Mouse (Mus musculus) CH12.LX (cell line): ENCODE data around the gene Gm20388. TPM values are rescaled to one million over a fixed set of nuclear protein-coding genes. Genes with fewer than 3 reads are reported as not detected.

ENCODE experiments used
- DNase-seq: peaks from one replicate; pipeline ENCODE4 v3.0.0-alpha.2; 2013; ENCODE audit errors: extremely low read depth
- H3K27ac ChIP-seq: 2 replicates; pipeline ENCODE4 v1.5.1; 2012; ENCODE audit warnings: low read depth, mild to moderate bottlenecking, control low read depth, moderate library complexity; ENCODE audit not compliant: insufficient read depth
- H3K27me3 ChIP-seq: replicated peaks from 2 replicates; pipeline ENCODE3; 2012; ENCODE audit warnings: inconsistent platforms
- H3K36me3 ChIP-seq, 2 experiments: replicated peaks in 1 of 2; 2 replicates each; pipeline versions ENCODE3 to v1.6.1; 2012; ENCODE audit warnings: inconsistent platforms in 1 of 2, low read length in 1 of 2, mild to moderate bottlenecking in 1 of 2, mixed read lengths in 1 of 2, moderate library complexity in 1 of 2; ENCODE audit not compliant: control insufficient read depth in 1 of 2, insufficient read depth in 1 of 2
- H3K4me1 ChIP-seq, 2 experiments: 2 replicates each; pipeline ENCODE4 v1.6.1; 2012; ENCODE audit warnings: inconsistent platforms in 1 of 2, moderate library complexity in 1 of 2; ENCODE audit not compliant: insufficient read depth in 2 of 2, control insufficient read depth in 1 of 2
- H3K4me2 ChIP-seq: 2 replicates; pipeline ENCODE4 v1.6.1; 2012; ENCODE audit warnings: low read depth, mild to moderate bottlenecking, control low read depth; ENCODE audit not compliant: poor library complexity, insufficient read depth, severe bottlenecking
- H3K4me3 ChIP-seq, 3 experiments: fragments of 150-350 bp in 1 of 3; sonication (generic) in 1 of 3; replicated peaks in 1 of 3; 2 replicates each; pipeline versions ENCODE3 to v1.5.1; 2011 to 2012; ENCODE audit warnings: low read depth in 2 of 3, low read length in 2 of 3, mild to moderate bottlenecking in 2 of 3, moderate library complexity in 2 of 3, control low read depth in 1 of 3, improper control_type of control experiment in 1 of 3, inconsistent platforms in 1 of 3, mixed read lengths in 1 of 3; ENCODE audit not compliant: poor library complexity in 1 of 3
- H3K79me2 ChIP-seq: replicated peaks from 2 replicates; pipeline ENCODE4 v1.6.1; 2012; ENCODE audit warnings: mild to moderate bottlenecking, moderate library complexity; ENCODE audit not compliant: control insufficient read depth, poor library complexity, insufficient read depth, severe bottlenecking; ENCODE audit errors: extremely low read depth
- H3K9ac ChIP-seq: 2 replicates; pipeline ENCODE4 v1.6.1; 2012; ENCODE audit warnings: low read depth, mild to moderate bottlenecking, control low read depth, moderate library complexity; ENCODE audit not compliant: insufficient read depth
- H3K9me3 ChIP-seq: replicated peaks from 2 replicates; pipeline ENCODE3; 2012; ENCODE audit warnings: low read length, inconsistent platforms, mixed read lengths
- BHLHE40 ChIP-seq: IDR thresholded peaks from 2 replicates; pipeline ENCODE4 v1.6.1; 2011; ENCODE audit warnings: mild to moderate bottlenecking, low read depth, low read length, improper control_type of control experiment
- E2F4 ChIP-seq: IDR thresholded peaks from 2 replicates; pipeline ENCODE4 v1.6.1; 2011; ENCODE audit warnings: low read depth, low read length, improper control_type of control experiment; ENCODE audit not compliant: insufficient replicate concordance
- ELF1 ChIP-seq: IDR thresholded peaks from 2 replicates; pipeline ENCODE4 v1.6.1; 2014; ENCODE audit warnings: low read depth, mild to moderate bottlenecking, inconsistent platforms, low read length, improper control_type of control experiment
- EP300 ChIP-seq: IDR thresholded peaks from 2 replicates; pipeline ENCODE4 v1.6.1; 2011; ENCODE audit warnings: low read length, improper control_type of control experiment
- ETS1 ChIP-seq: conservative IDR thresholded peaks from 2 replicates; pipeline ENCODE4 v1.6.1; 2012; ENCODE audit warnings: low read depth, mild to moderate bottlenecking, inconsistent platforms, low read length, improper control_type of control experiment, moderate library complexity
- GABPA ChIP-seq: IDR thresholded peaks from 2 replicates; pipeline ENCODE4 v1.6.1; 2012; ENCODE audit warnings: low read depth, low read length, improper control_type of control experiment, inconsistent platforms; ENCODE audit not compliant: insufficient replicate concordance
- HCFC1 ChIP-seq: IDR thresholded peaks from 2 replicates; pipeline ENCODE4 v1.6.1; 2012; ENCODE audit warnings: low read depth, mild to moderate bottlenecking, inconsistent platforms, low read length, improper control_type of control experiment
- IRF4 ChIP-seq: IDR thresholded peaks from 2 replicates; pipeline ENCODE4 v1.6.1; 2014; ENCODE audit warnings: low read depth, mild to moderate bottlenecking, inconsistent platforms, low read length, improper control_type of control experiment
- JUN ChIP-seq: IDR thresholded peaks from 2 replicates; pipeline ENCODE4 v1.6.1; 2011; ENCODE audit warnings: low read depth, mild to moderate bottlenecking, low read length, improper control_type of control experiment, moderate library complexity; ENCODE audit not compliant: insufficient read depth
- JUND ChIP-seq: conservative IDR thresholded peaks from 2 replicates; pipeline ENCODE4 v1.6.1; 2011; ENCODE audit warnings: low read depth, low read length, improper control_type of control experiment
- MAFK ChIP-seq: IDR thresholded peaks from 2 replicates; pipeline ENCODE4 v1.6.1; 2011; ENCODE audit warnings: low read length, improper control_type of control experiment; ENCODE audit not compliant: insufficient replicate concordance
- MAZ ChIP-seq: IDR thresholded peaks from 2 replicates; pipeline ENCODE4 v1.6.1; 2012; ENCODE audit warnings: low read depth, mild to moderate bottlenecking, inconsistent platforms, low read length, improper control_type of control experiment, moderate library complexity
- NELFE ChIP-seq: IDR thresholded peaks from 2 replicates; pipeline ENCODE4 v1.6.1; 2011; ENCODE audit warnings: low read depth, low read length, improper control_type of control experiment
- PAX5 ChIP-seq: IDR thresholded peaks from 2 replicates; pipeline ENCODE4 v1.6.1; 2012; ENCODE audit warnings: low read length, inconsistent platforms, mixed read lengths
- POLR2AphosphoS2 ChIP-seq: IDR thresholded peaks from 2 replicates; pipeline ENCODE4 v1.6.1; 2011; ENCODE audit warnings: low read depth, low read length, improper control_type of control experiment
- RAD21 ChIP-seq: IDR thresholded peaks from 2 replicates; pipeline ENCODE4 v1.6.1; 2011; ENCODE audit warnings: low read depth, mild to moderate bottlenecking, low read length, improper control_type of control experiment, moderate library complexity
- RCOR1 ChIP-seq: conservative IDR thresholded peaks from 2 replicates; pipeline ENCODE4 v1.6.1; 2012; ENCODE audit warnings: low read depth, mild to moderate bottlenecking, inconsistent platforms, low read length, improper control_type of control experiment
- SIN3A ChIP-seq: IDR thresholded peaks from 2 replicates; pipeline ENCODE4 v1.6.1; 2012; ENCODE audit warnings: low read length, improper control_type of control experiment, inconsistent platforms
- SMC3 ChIP-seq: IDR thresholded peaks from 2 replicates; pipeline ENCODE4 v1.6.1; 2011; ENCODE audit warnings: low read depth, low read length, improper control_type of control experiment
- TBP ChIP-seq: conservative IDR thresholded peaks from 2 replicates; pipeline ENCODE4 v1.6.1; 2011; ENCODE audit warnings: low read depth, low read length, improper control_type of control experiment
- TCF12 ChIP-seq: IDR thresholded peaks from 2 replicates; pipeline ENCODE4 v1.6.1; 2014; ENCODE audit warnings: low read depth, mild to moderate bottlenecking, inconsistent platforms, low read length, improper control_type of control experiment
- UBTF ChIP-seq: IDR thresholded peaks from 2 replicates; pipeline ENCODE4 v1.6.1; 2012; ENCODE audit warnings: low read depth, mild to moderate bottlenecking, inconsistent platforms, low read length, improper control_type of control experiment, moderate library complexity
- ZC3H11A ChIP-seq: IDR thresholded peaks from 2 replicates; pipeline ENCODE4 v1.6.1; 2012; ENCODE audit warnings: low read depth, mild to moderate bottlenecking, inconsistent platforms, low read length, improper control_type of control experiment
- ZNF384 ChIP-seq: IDR thresholded peaks from 2 replicates; pipeline ENCODE4 v1.6.1; 2012; ENCODE audit warnings: low read depth, low read length, improper control_type of control experiment, inconsistent platforms
- dilution Hi-C: fragments of 300-500 bp; cut with MboI; formaldehyde crosslinking; loops from 2 replicates; pipeline ENCODE4 v1.14.3; 2020; ENCODE audit warnings: low sequenced_read_pairs; ENCODE audit not compliant: extremely low pct_unique_long_range_greater_than_20kb, extremely low pct_ligation_motif_present
- in situ Hi-C: fragments of 300-500 bp; cut with MboI; formaldehyde crosslinking; loops from 3 replicates; pipeline ENCODE4 v1.14.3; 2019; ENCODE audit warnings: low sequenced_read_pairs, low pct_ligation_motif_present, low pct_unique_long_range_greater_than_20kb, mixed read lengths
- polyA plus RNA-seq: library from polyadenylated mRNA; unstranded; fragments of >175 nt; gene quantifications from 2 replicates; pipeline ENCODE4 v1.2.1, GENCODE M21; 2012; ENCODE audit warnings: low read depth; ENCODE audit not compliant: insufficient read length
- total RNA-seq, 2 experiments: library from RNA; depleted of rRNA; stranded (reverse); fragments of 300-350 nt in 1 of 2; fragments of >200 nt in 1 of 2; gene quantifications; 2 replicates each; pipeline ENCODE4 v1.2.3; 2012 to 2014

Gene Gm20388
- total and polyA plus RNA-seq, 3 experiments: 14.8 to 26.3 (median 22.2) TPM

DNA sequence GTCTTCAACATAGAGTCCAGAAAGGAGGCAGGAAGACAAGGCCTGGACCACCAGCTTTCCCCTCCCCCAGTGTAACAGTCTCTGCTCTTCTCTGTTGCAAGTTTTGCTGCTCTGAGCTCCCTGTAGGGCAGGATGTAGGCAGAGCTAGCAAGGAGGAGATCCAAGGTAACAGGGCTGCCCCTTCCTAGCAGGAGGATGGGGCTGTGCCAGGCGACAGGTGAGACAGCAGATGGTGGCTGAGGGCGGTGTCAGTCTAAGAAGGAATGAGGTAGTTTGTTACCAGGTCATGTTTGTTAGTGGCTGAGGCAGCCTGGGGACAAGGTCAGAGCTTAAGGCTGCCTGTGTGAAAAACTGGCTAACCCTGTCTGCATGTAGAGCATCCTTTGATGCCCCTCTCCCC, 1789.3 kb downstream of the Gm20388 start:
- in situ Hi-C loops: loop anchor here (5.0 kb wide), 1 partner anchor 52 kb away; no protein-coding TSS in a partner anchor
- Histone ChIP-seq H3K27ac (no peak overlapping the region), H3K36me3 (no peaks in the 10 kb centered on the region), H3K27me3 (peaks cover 71% of the 10 kb centered on the region), H3K4me2 (no peak overlapping the region), H3K4me1 (peaks cover 8 to 14% of the 10 kb centered on the region in 2 experiments), H3K9ac (no peak overlapping the region), H3K79me2 (no peaks in the 10 kb centered on the region), H3K9me3 (peaks cover 11% of the 10 kb centered on the region), H3K4me3 (no peak overlapping the region)
- TF ChIP-seq TBP: no peak
- no peak for TF ChIP-seq JUND
- no peak for TF ChIP-seq MAFK
- no peak for TF ChIP-seq NELFE
- no peak for TF ChIP-seq ETS1
- TF ChIP-seq ELF1: no peak
- TF ChIP-seq BHLHE40: no peak
- no peak for TF ChIP-seq SMC3
- no peak for TF ChIP-seq EP300
- TF ChIP-seq TCF12: no peak
- no peak for TF ChIP-seq POLR2AphosphoS2
- dilution Hi-C loops: no loop called here
- no peak for DNase-seq

DNA sequence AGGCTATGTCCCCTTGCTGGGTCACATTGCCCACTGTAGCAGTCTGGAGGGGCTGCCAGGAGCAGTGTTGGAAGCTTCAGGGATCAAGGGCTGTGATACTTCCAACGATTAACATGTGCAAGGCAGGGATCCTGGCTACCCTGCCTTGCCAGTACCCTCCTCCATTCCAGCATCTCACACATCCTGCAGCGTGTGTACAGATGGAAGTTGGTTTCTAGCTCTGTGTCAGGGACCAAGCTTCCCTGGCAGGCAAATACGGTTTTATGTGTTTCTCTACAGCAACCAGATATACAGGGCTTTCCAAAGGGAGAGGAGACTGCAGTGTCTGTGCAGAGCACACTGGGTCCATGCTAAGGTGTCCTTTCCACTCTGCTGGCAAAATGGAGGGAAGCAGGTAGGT, 1794.5 kb downstream of the Gm20388 start:
- Histone ChIP-seq H3K27me3 (peaks cover 86% of the 10 kb centered on the region), H3K27ac (no peak overlapping the region), H3K9me3 (peaks cover 3% of the 10 kb centered on the region), H3K36me3 (no peaks in the 10 kb centered on the region), H3K9ac (no peak overlapping the region), H3K4me2 (no peak overlapping the region), H3K79me2 (no peaks in the 10 kb centered on the region), H3K4me1 (no peaks in the 10 kb centered on the region), H3K4me3 (no peak overlapping the region)
- DNase-seq: no peak
- TF ChIP-seq HCFC1: no peak
- no peak for TF ChIP-seq ZNF384
- TF ChIP-seq JUN: no peak
- no peak for TF ChIP-seq SIN3A
- no peak for TF ChIP-seq TBP
- dilution Hi-C loops (no loop called here), in situ Hi-C loops (no loop called here)

DNA sequence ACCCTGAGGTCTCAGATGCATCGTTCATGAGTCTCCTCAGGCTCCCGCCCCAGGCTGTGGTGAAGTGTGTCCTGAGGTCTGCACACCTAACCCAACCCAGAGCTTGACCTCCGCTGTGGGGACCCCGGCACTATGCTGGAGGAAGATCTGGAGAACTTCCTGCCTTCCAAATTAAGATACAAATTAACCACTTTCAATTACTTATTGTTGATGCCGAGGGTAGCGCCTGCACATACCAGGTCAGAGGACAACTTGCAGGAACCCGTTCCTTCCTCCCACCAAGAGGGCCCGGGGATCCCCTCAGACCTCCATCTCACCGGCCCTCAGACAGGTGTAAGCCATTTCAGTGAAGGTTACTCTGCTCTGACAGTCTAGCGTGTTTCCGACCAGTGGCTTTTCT, 1796.3 kb downstream of the Gm20388 start:
- Histone ChIP-seq H3K36me3 (no peaks in the 10 kb centered on the region), H3K27ac (no peak overlapping the region), H3K4me3 (no peak overlapping the region), H3K4me1 (no peaks in the 10 kb centered on the region), H3K9me3 (no peaks in the 10 kb centered on the region), H3K4me2 (no peak overlapping the region), H3K27me3 (peaks cover 84% of the 10 kb centered on the region), H3K79me2 (no peaks in the 10 kb centered on the region), H3K9ac (no peak overlapping the region)
- no peak for DNase-seq
- dilution Hi-C loops: no loop called here
- no peak for TF ChIP-seq MAZ
- no peak for TF ChIP-seq E2F4
- no peak for TF ChIP-seq ELF1
- TF ChIP-seq RCOR1: no peak
- TF ChIP-seq TCF12: no peak
- TF ChIP-seq NELFE: no peak
- TF ChIP-seq ZC3H11A: no peak
- TF ChIP-seq PAX5: no peak
- no peak for TF ChIP-seq JUN
- TF ChIP-seq RAD21: no peak
- TF ChIP-seq UBTF: no peak
- no peak for TF ChIP-seq ETS1
- no peak for TF ChIP-seq GABPA
- no peak for TF ChIP-seq IRF4
- no peak for TF ChIP-seq JUND
- no peak for TF ChIP-seq HCFC1
- in situ Hi-C loops: no loop called here
